Mouse (Mus musculus) hindbrain, embryonic 14.5 days (tissue): Measurements from ENCODE around the gene 1700020L24Rik. TPM values are rescaled to one million over a fixed set of nuclear protein-coding genes. Genes with fewer than 3 reads are reported as not detected.
A peak's percentile ranks its signal among the peaks of the same experiment; 100 is the strongest.

Experiments used
- ATAC-seq: fragments of 200-750 bp; cut with Nextera tagmentation; 2 replicates; pipeline ENCODE4 v1.8.0; 2017; ENCODE audit warnings: moderate number of reproducible peaks, mild to moderate bottlenecking, moderate TSS enrichment, moderate library complexity; ENCODE audit not compliant: low FRiP score
- DNase-seq: peaks from one replicate; pipeline ENCODE4 v3.0.0-alpha.2; 2015; ENCODE audit warnings: low spot score
- H3K27ac ChIP-seq: fragments of 300-500 bp; sonication (generic); 2 replicates; pipeline ENCODE4 v1.5.1; 2014; ENCODE audit warnings: mild to moderate bottlenecking, moderate library complexity
- H3K27me3 ChIP-seq: fragments of 300-500 bp; sonication (generic); 2 replicates; pipeline ENCODE4 v1.6.1; 2014; ENCODE audit warnings: mild to moderate bottlenecking, low read length, mixed read lengths; ENCODE audit not compliant: control insufficient read depth, insufficient read depth
- H3K36me3 ChIP-seq: fragments of 300-500 bp; sonication (generic); replicated peaks from 2 replicates; pipeline ENCODE4 v1.6.1; 2014; ENCODE audit not compliant: control insufficient read depth, insufficient read depth
- H3K4me1 ChIP-seq: fragments of 300-500 bp; sonication (generic); replicated peaks from 2 replicates; pipeline ENCODE4 v1.6.1; 2014; ENCODE audit warnings: antibody characterized with exemption, low read length, mixed read lengths; ENCODE audit not compliant: control insufficient read depth, insufficient read depth
- H3K4me2 ChIP-seq: fragments of 300-500 bp; sonication (generic); replicated peaks from 2 replicates; pipeline ENCODE4 v1.6.1; 2014; ENCODE audit warnings: mild to moderate bottlenecking, moderate library complexity
- H3K4me3 ChIP-seq: fragments of 300-500 bp; sonication (generic); replicated peaks from 2 replicates; pipeline ENCODE4 v1.5.1; 2014; ENCODE audit warnings: mild to moderate bottlenecking, low read length
- H3K9ac ChIP-seq: fragments of 300-500 bp; sonication (generic); 2 replicates; pipeline ENCODE4 v1.6.1; 2014
- H3K9me3 ChIP-seq: fragments of 300-500 bp; sonication (generic); 2 replicates; pipeline ENCODE4 v1.6.1; 2016; ENCODE audit warnings: low read length; ENCODE audit not compliant: control insufficient read depth
- WGBS: fragments of 180-500 bp; shearing (Covaris S2); extraction: QIAGEN DNeasy Blood & Tissue Kit; methylation state at CpG from one replicate; pipeline ENCODE4 v1.1.7; 2014; 5-methylcytosine and 5-hydroxymethylcytosine counted together
- polyA plus RNA-seq: library from polyadenylated mRNA; unstranded; fragments of >200 nt; fragmentation: Nextera tagmentation; extraction: Ambion mirVana; gene quantifications from 2 replicates; pipeline ENCODE4 v1.2.1, GENCODE M21; 2014

1700020L24Rik gene
- polyA plus RNA-seq, 1 experiment from 2014 or later: 0.39 TPM

GRCm38 (mm10) chr11:83429355-83429754 lies 8.1 kb upstream of the 1700020L24Rik start, which contains the start of gene Gas2l2:
TSS of gene Gas2l2 (minus strand) at chr11:83429455.
- no peak within 1 kb of the TSS for H3K9ac ChIP-seq
- no peak for ATAC-seq
- WGBS: 50% methylated on average over 5 of the region's 5 CpGs

GRCm38 (mm10) chr11:83432533-83432932 lies 4.9 kb upstream of the 1700020L24Rik start:
- no peak for DNase-seq
- WGBS: 74% methylated on average over 2 of the region's 2 CpGs
- no peaks in the 10 kb centered on the region for H3K9me3 ChIP-seq

More at GRCm38 (mm10) chr11:83429355-83429754, 8.1 kb upstream of the 1700020L24Rik start, which contains the start of gene Gas2l2:
- Histone ChIP-seq H3K27me3 (peaks cover 16% of the 10 kb centered on the region), H3K4me3 (no peak within 1 kb of the TSS), H3K4me2 (no peak within 1 kb of the TSS), H3K36me3 (no peaks in the 10 kb centered on the region), H3K9me3 (no peaks in the 10 kb centered on the region), H3K27ac (no peak within 1 kb of the TSS), H3K4me1 (no peaks in the 10 kb centered on the region)
- DNase-seq: no peak

GRCm38 (mm10) chr11:83439426-83440060 lies 2.1 kb downstream of the 1700020L24Rik start:
- DNase-seq (no peak), ATAC-seq (no peak)
- Histone ChIP-seq H3K4me1 (0 out of 2 replicates have a peak, but pooled peaks cover 3% of the 10 kb centered on the region), H3K4me2 (peak overlapping the region; percentile 72), H3K27ac (no peak overlapping the region), H3K4me3 (peak overlapping the region; percentile 50), H3K36me3 (no peaks in the 10 kb centered on the region), H3K9me3 (no peaks in the 10 kb centered on the region), H3K27me3 (peaks cover 34% of the 10 kb centered on the region), H3K9ac (no peak overlapping the region)
- 44% methylated on average over 8 of the region's 11 CpGs for WGBS

More at GRCm38 (mm10) chr11:83432533-83432932, 4.9 kb upstream of the 1700020L24Rik start:
- Histone ChIP-seq H3K4me1 (no peaks in the 10 kb centered on the region), H3K36me3 (no peaks in the 10 kb centered on the region), H3K4me2 (no peak overlapping the region), H3K27ac (no peak overlapping the region), H3K4me3 (no peak overlapping the region), H3K9ac (no peak overlapping the region), H3K27me3 (peaks cover 8% of the 10 kb centered on the region)
- ATAC-seq: no peak

- Histone ChIP-seq H3K27ac (no peak overlapping the region), H3K36me3 (no peaks in the 10 kb centered on the region), H3K4me3 (peak overlapping the region; percentile 50), H3K9me3 (no peaks in the 10 kb centered on the region), H3K4me1 (0 out of 2 replicates have a peak, but pooled peaks cover 3% of the 10 kb centered on the region), H3K9ac (peak overlapping the region; percentile 62), H3K4me2 (peak overlapping the region; percentile 72), H3K27me3 (peaks cover 42% of the 10 kb centered on the region)
- DNase-seq: peak; percentile 97
- peak; percentile 94 for ATAC-seq
- under 1% methylated on average over 70 of the region's 75 CpGs for WGBS
Measured at GRCm38 (mm10) chr11:83440081-83441064, 2.9 kb downstream of the 1700020L24Rik start.

GRCm38 (mm10) chr11:83441235-83441634 lies 3.8 kb downstream of the 1700020L24Rik start:
- no peaks in the 10 kb centered on the region for H3K9me3 ChIP-seq
- H3K36me3 ChIP-seq: no peaks in the 10 kb centered on the region
- H3K4me1 ChIP-seq: 0 out of 2 replicates have a peak, but pooled peaks cover 3% of the 10 kb centered on the region
- H3K27ac ChIP-seq: no peak overlapping the region
- WGBS: 31% methylated on average over 7 of the region's 7 CpGs
- H3K9ac ChIP-seq: no peak overlapping the region
- DNase-seq (no peak), ATAC-seq (no peak)
- peak overlapping the region; percentile 72; the same call in 1 of the 2 replicates for H3K4me2 ChIP-seq
- peaks cover 45% of the 10 kb centered on the region for H3K27me3 ChIP-seq
- H3K4me3 ChIP-seq: peak overlapping the region; percentile 50; the same call in 1 of the 2 replicates

- H3K4me1 ChIP-seq: 0 out of 2 replicates have a peak, but pooled peaks cover 3% of the 10 kb centered on the region
- peak overlapping the region; percentile 18 for H3K4me3 ChIP-seq
- DNase-seq: peak; percentile 92
- H3K36me3 ChIP-seq: no peaks in the 10 kb centered on the region
- H3K27ac ChIP-seq: no peak overlapping the region
- H3K9me3 ChIP-seq: no peaks in the 10 kb centered on the region
- H3K4me2 ChIP-seq: peak overlapping the region; percentile 46
- ATAC-seq: peak; percentile 36; the same call in 1 of the 2 replicates
- H3K27me3 ChIP-seq: peaks cover 45% of the 10 kb centered on the region
- WGBS: 14% methylated on average over 29 of the region's 29 CpGs
- H3K9ac ChIP-seq: peak overlapping the region; percentile 42; the same call in 1 of the 2 replicates
Measured at GRCm38 (mm10) chr11:83442596-83443267, 5.3 kb downstream of the 1700020L24Rik start.

GRCm38 (mm10) chr11:83443824-83444223 lies 6.3 kb downstream of the 1700020L24Rik start:
- Histone ChIP-seq H3K9ac (no peak overlapping the region), H3K4me1 (peaks cover 11% of the 10 kb centered on the region; the same call in 1 of the 2 replicates), H3K27me3 (peaks cover 45% of the 10 kb centered on the region), H3K4me3 (no peak overlapping the region), H3K27ac (no peak overlapping the region), H3K36me3 (no peaks in the 10 kb centered on the region), H3K9me3 (no peaks in the 10 kb centered on the region), H3K4me2 (no peak overlapping the region)
- ATAC-seq (no peak), DNase-seq (no peak)
- WGBS: 12% methylated on average over 7 of the region's 7 CpGs

GRCm38 (mm10) chr11:83445001-83445400 lies 7.5 kb downstream of the 1700020L24Rik start:
- Histone ChIP-seq H3K27ac (no peak overlapping the region), H3K9ac (no peak overlapping the region), H3K4me2 (peak overlapping the region; percentile 40; the same call in 1 of the 2 replicates), H3K4me3 (0 out of 2 replicates have a peak overlapping the region, but pooled peaks have one; percentile 14), H3K27me3 (peaks cover 45% of the 10 kb centered on the region), H3K9me3 (no peaks in the 10 kb centered on the region), H3K36me3 (no peaks in the 10 kb centered on the region), H3K4me1 (peaks cover 16% of the 10 kb centered on the region)
- DNase-seq: no peak
- no peak for ATAC-seq
- WGBS: 25% methylated on average over 19 of the region's 19 CpGs
